8 mouse cellular contexts compared by ENCODE assay signal in genomic region chr5:121834991-121835747, GRCm38 (mm10). TPM values are rescaled to one million over a fixed set of nuclear protein-coding genes. Genes with fewer than 3 reads are reported as not detected.
DNase-seq lines count a peak whose midpoint lies in the region; ATAC-seq and TF ChIP-seq lines count a peak whose summit lies in the region.

No protein-coding gene starts in this region.

- peak overlapping the region; percentile 97 for H3K4me2 ChIP-seq in forebrain, embryonic 15.5 days (replicated peaks)
- peak overlapping the region; percentile 97 for H3K4me2 ChIP-seq in liver, embryonic 12.5 days

- peak overlapping the region; percentile 87 for H3K4me3 ChIP-seq in forebrain, embryonic 15.5 days
- peak overlapping the region; percentile 79 for H3K4me3 ChIP-seq in liver, embryonic 12.5 days
- peak overlapping the region; percentile 89 for H3K4me3 ChIP-seq in olfactory bulb, adult 2 months (ENCODE audit: insufficient read depth, low read depth, low read length)

- H3K9me3 ChIP-seq in forebrain, embryonic 15.5 days: no peaks in the 10 kb centered on the region
- H3K9me3 ChIP-seq in liver, embryonic 12.5 days (replicated peaks): no peaks in the 10 kb centered on the region

- H3K36me3 ChIP-seq in forebrain, embryonic 15.5 days: no peaks in the 10 kb centered on the region
- H3K36me3 ChIP-seq in liver, embryonic 12.5 days: peaks cover 21% of the 10 kb centered on the region

- TF ChIP-seq CTCF in olfactory bulb, adult 2 months (IDR thresholded peaks at IDR 0.05; ENCODE audit: insufficient read depth, low read depth, low read length): no peak

- H3K9ac ChIP-seq in forebrain, embryonic 15.5 days (replicated peaks): peak overlapping the region; percentile 78; the same call in 1 of the 2 replicates
- H3K9ac ChIP-seq in liver, embryonic 12.5 days: peak overlapping the region; percentile 89

- H3K4me1 ChIP-seq in forebrain, embryonic 15.5 days: peaks cover 42% of the 10 kb centered on the region
- H3K4me1 ChIP-seq in liver, embryonic 12.5 days: peaks cover 88% of the 10 kb centered on the region
- H3K4me1 ChIP-seq in olfactory bulb, adult 2 months (ENCODE audit: control insufficient read depth, insufficient read depth, low read length): peaks cover 57% of the 10 kb centered on the region

- no peak for ATAC-seq in CD4-positive, CD25-positive, alpha-beta regulatory T cell, adult 4 months
- ATAC-seq in forebrain, embryonic 15.5 days (replicated peaks): no peak
- no peak for ATAC-seq in liver, embryonic 12.5 days

- H3K27ac ChIP-seq in forebrain, embryonic 15.5 days (replicated peaks): no peak overlapping the region
- peak overlapping the region; percentile 87 for H3K27ac ChIP-seq in liver, embryonic 12.5 days
- H3K27ac ChIP-seq in olfactory bulb, adult 2 months (ENCODE audit: insufficient read depth, low read depth, low read length): no peak overlapping the region

- peak; percentile 35 for DNase-seq in CD4-positive, CD25-positive, alpha-beta regulatory T cell, adult 2 months (ENCODE audit: low read depth, low spot score)
- peak; percentile 57 for DNase-seq in A20 (ENCODE audit: low read depth, low spot score)
- DNase-seq in embryo, embryonic 10.5 days (ENCODE audit: low spot score): no peak
- no peak for DNase-seq in retina, embryonic 14.5 days (ENCODE audit: low spot score)

- no peak for TF ChIP-seq POLR2A in olfactory bulb, adult 2 months (IDR thresholded peaks at IDR 0.05; ENCODE audit: insufficient read depth, low read depth, low read length)

- H3K27me3 ChIP-seq in forebrain, embryonic 15.5 days: peaks cover 23% of the 10 kb centered on the region
- peaks cover 12% of the 10 kb centered on the region for H3K27me3 ChIP-seq in liver, embryonic 12.5 days (replicated peaks)

- WGBS in forebrain, embryonic 15.5 days: 49% methylated on average over 12 of the region's 12 CpGs
- WGBS in liver, embryonic 12.5 days (ENCODE audit: insufficient replicate concordance): 9% methylated on average over 12 of the region's 12 CpGs
- WGBS in olfactory bulb, adult 2 months: 53% methylated on average over 12 of the region's 12 CpGs

RNA-seq across cellular contexts. Expression of gene Sh2b3, which starts 2.3 kb away (rescaled TPM):
- polyA plus RNA-seq in CD4-positive, CD25-positive, alpha-beta regulatory T cell, adult 4 months (2017; shearing (Covaris generic)): 10 to 100 TPM; 10.2 to 12.1 TPM
- 5.9 and 6.7 TPM in 2 replicates for polyA plus RNA-seq in forebrain, embryonic 15.5 days (2015; fragmentation: Nextera tagmentation; extraction: Ambion mirVana)
- 13.0 TPM in 2 replicates for polyA plus RNA-seq in liver, embryonic 12.5 days (2016; fragmentation: Nextera tagmentation; extraction: Ambion mirVana)
- polyA plus RNA-seq in olfactory bulb, adult 2 months (2012; ENCODE audit: insufficient read depth, insufficient read length, low replicate concordance, missing spikeins): not detected in 2 replicates

RNA-seq across cellular contexts. Expression of gene Pheta1, which starts 13.6 kb away (rescaled TPM):
- under 1 TPM; 0.47 to 0.86 TPM for polyA plus RNA-seq in CD4-positive, CD25-positive, alpha-beta regulatory T cell, adult 4 months (2017; shearing (Covaris generic))
- polyA plus RNA-seq in forebrain, embryonic 15.5 days (2015; fragmentation: Nextera tagmentation; extraction: Ambion mirVana): 58.9 and 59.3 TPM in 2 replicates
- 6.6 and 7.3 TPM in 2 replicates for polyA plus RNA-seq in liver, embryonic 12.5 days (2016; fragmentation: Nextera tagmentation; extraction: Ambion mirVana)
- not detected in 2 replicates for polyA plus RNA-seq in olfactory bulb, adult 2 months (2012; ENCODE audit: insufficient read depth, insufficient read length, low replicate concordance, missing spikeins)

Comparison
In these comparisons a context has a peak if more than half of its experiments do, and no peak if none do; other contexts are left out.
1. DNase-seq: peak in CD4-positive, CD25-positive, alpha-beta regulatory T cell, adult 2 months (single experiment) and A20 (single experiment); none in embryo, embryonic 10.5 days (single experiment) and retina, embryonic 14.5 days (single experiment).
2. Peak in every context shown above with its lines, with median percentiles within 50 percentile points of each other: H3K4me3 ChIP-seq.